Mouse (Mus musculus): ENCODE measurements around the gene Ccdc115.

Ccdc115 gene

GRCm38 (mm10) chr1:34439215-34439960 is at the start of gene Ccdc115, which contains the start of gene Imp4:
Ccdc115 (minus strand) TSS chr1:34439672.
Imp4 (plus strand) TSS chr1:34439851.
- peak; percentile 95 to 98 for DNase-seq

DNA sequence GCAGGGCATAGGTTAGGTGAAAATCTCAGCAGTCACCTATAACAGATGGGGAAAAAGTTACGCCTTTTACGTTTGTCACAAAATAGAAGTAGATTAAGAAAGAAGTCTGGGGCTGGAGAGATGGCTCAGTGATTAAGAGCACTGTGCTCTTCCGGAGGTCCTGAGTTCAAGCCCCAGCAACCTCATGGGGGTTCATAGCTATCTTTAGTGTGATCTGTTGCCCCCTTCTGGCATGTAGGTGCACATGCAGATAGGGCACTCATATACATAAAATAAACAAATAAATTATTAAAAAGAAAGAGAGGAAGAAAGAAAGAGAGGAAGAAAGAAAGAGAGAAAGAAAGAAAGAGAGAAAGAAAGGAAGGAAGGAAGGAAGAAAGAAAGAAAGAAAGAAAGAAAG is 47.9 kb upstream of the Ccdc115 start:
- DNase-seq = no peak

- DNase-seq = peak; percentile 58 to 72
These were observed 46.2 kb upstream of the Ccdc115 start for GRCm38 (mm10) chr1:34485461-34486188.

DNA sequence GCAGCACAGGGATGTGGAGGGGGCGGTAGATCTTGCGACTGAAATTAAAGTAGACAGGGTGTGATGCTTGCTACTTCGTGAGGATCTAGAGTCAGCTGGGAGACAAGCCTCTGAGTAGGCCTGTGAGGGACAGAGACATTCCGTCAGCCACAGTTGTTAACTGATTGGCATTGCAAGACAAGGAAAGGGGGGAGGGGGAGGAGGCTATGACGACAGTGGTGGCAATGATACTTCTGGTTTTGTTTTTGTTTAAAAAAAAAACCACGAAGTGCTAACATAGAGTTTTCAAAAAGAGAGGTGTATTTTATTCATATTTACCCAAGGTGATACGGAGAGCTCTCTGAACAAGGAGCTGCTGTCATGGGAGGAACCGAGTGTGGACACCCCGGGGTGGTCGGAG is 45.0 kb upstream of the Ccdc115 start:
- no peak for DNase-seq

GRCm38 (mm10) chr1:34481920-34482669 is 42.6 kb upstream of the Ccdc115 start:
- DNase-seq = no peak

GRCm38 (mm10) chr1:34480801-34481200 is 41.3 kb upstream of the Ccdc115 start:
- DNase-seq = no peak

DNA sequence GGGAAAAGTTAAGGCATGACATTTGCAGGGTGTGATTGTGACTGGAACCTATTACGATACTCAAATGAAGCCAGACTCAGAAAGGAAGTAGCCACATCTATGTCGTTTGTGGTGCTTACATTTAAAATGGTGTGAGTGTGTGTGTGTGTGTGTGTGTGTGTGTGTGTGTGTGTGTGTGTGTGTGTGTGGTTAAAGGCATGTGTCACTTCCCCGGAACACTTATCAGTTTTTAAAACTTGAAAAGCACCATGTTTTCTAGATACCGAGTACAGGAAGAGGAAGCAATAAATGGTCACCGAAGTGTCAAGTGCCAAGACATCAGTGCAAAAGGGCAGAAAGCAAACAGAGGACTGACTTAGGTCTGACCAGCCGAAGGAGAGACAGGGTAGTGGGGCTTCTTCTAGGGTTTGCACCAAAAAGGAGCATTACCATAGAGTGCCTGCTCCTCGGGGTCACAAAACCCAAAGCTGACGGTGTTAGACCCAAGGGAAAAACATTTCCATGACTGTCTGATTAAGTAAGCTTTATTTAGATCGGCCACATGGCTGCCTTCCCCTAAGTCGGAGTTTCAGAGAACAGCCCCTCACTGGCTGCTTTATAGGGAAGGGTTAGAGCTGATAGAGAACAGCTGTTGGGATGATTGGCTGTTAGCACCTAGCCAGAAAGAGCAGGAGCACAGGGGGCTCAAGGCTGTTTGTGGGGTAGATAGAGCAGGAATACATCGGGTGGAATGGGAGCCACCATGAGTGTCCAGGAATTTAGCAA is 39.6 kb upstream of the Ccdc115 start:
- no peak for DNase-seq

GRCm38 (mm10) chr1:34472427-34473300 is 33.2 kb upstream of the Ccdc115 start:
- DNase-seq = peak; percentile 65 to 67

DNA sequence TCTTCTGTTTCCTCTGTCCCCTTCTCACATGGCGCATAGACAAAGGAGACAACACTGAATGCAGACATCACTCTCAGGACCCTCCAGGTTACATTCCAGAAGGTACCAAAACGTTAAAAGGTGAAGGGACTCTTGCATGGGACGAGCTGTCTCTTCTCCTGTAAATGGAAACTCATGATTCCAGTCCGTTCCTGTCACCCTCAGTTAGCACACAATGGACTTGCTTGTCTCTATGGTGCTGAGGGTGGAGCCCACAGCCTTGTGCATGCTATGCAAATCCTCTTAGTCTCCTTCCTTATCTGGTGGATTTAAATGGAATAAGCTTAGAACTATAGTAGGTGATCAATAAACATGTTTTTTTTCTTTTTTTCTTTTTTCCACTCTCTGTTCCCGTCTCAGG is 30.3 kb upstream of the Ccdc115 start:
- no peak for DNase-seq

- DNase-seq = no peak
These were observed 29.0 kb upstream of the Ccdc115 start for GRCm38 (mm10) chr1:34468500-34468899.

DNA sequence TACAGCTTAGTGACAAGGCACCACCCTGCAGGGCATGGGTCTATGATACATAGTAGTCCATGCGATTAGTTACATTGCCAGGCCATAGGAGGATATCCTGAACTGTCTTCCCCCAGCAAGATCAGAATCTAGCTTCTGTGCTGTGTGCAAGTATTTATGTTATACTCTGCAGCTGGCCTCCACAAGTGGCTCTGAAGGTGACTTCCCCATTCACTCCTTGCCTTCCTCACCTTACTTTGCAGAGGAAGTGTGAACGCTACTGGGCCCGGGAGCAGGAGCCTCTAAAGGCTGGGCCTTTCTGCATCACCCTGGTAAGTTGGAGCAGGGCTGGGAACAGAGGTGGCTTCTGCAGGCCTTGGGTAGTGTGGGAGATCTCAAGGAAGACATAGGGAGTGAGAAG is 28.6 kb upstream of the Ccdc115 start:
- DNase-seq = no peak

- no peak for DNase-seq
These were observed 26.0 kb upstream of the Ccdc115 start for GRCm38 (mm10) chr1:34465445-34465844.

- DNase-seq = no peak
These were observed 24.9 kb upstream of the Ccdc115 start for GRCm38 (mm10) chr1:34464310-34464817.

DNA sequence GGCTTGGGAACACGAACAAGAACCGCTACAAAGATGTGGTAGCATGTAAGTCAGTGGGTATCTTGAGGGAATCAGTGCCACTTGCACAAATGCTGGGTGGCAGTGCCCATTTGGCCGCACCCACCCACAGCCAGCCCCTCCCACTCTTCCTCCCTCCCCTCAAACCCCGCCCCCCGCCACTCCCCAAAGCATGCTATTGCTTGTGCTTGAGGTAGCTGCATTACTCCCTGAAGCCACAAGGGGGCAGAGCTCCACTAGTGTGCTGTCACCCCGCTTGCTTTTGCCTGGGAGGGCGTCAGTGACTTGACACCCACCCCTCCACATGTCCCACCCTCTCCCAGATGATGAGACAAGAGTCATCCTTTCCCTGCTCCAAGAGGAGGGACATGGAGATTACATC is 23.3 kb upstream of the Ccdc115 start:
- DNase-seq = peak; percentile 82 to 86

- peak in 1 of 2 experiments; percentile 50 for DNase-seq
These were observed 20.6 kb upstream of the Ccdc115 start for GRCm38 (mm10) chr1:34460061-34460441.

- DNase-seq = peak; percentile 95
These were observed 20.0 kb upstream of the Ccdc115 start, which contains the start of gene Ptpn18 for GRCm38 (mm10) chr1:34459284-34460060. Ptpn18 (plus strand) TSS chr1:34459762.

GRCm38 (mm10) chr1:34458431-34458830 is 19.0 kb upstream of the Ccdc115 start:
- no peak for DNase-seq

GRCm38 (mm10) chr1:34443124-34443523 is 3.7 kb upstream of the Ccdc115 start:
- DNase-seq = no peak

DNA sequence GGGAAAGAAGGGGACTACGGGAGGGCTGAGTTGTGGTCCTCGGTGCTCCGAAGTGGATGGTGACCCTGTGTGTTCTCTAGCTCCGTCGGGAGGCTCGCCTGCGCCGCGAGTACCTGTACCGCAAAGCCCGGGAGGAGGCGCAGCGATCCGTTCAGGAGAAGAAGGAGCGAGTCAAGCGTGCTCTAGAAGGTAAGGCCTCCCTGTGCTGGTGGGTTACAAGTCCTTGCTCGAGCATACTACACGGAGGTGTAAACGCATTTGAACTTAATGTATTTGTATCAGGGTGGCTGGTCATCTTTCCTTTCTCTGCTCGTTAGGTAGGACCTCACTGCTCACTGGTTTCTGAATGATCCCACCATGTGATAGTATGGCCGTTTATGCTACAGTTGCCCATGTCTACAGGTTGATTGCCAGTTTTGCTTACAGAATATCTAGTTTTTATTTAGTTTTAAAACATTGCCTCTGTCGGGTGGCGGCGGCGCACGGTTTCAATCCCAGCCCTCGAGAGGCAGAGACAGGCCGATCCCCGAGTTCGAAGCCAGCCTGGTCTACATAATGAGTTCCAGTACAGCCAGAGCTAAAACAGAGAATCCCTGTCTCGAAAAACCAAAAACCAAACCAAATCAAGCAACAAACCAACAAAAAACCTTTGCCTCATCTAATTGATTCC is 624 bp upstream of the Ccdc115 start:
- DNase-seq = peak in 1 of 2 experiments; percentile 11
